Mouse (Mus musculus): Measurements from ENCODE around the gene Podxl2.

The Podxl2 gene

DNA sequence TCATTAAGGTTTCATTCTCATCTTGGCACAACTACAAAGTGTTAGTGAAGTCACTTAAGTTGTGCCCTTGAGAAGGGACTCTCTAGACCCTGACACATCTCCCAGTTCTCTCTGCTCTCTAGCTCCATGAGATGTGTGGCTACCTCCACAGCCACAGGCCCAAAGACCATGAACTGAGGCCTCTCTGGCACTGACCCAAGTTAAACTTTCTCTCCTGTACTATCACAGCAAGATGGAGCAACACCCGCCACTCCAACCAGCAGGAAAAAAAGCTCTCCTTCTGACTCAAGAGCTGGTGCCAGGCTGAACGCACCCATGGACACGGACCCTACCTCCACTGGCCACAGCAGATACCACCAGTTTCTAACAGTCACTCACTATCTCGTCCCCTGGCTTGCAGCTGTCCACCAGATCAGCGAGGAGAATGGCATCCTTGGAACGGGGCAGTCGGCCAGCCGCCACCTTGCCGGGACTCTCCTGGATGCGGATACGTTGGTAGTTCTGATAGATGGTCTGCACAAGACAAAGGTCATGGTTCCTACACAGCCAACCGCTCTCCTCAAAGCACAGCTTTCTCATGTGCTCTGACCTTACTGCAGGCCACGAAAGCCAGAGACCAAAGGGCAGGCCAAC lies 14.7 kb upstream of the Podxl2 start:
- DNase-seq (ENCODE audit: low spot score), result no peak

DNA sequence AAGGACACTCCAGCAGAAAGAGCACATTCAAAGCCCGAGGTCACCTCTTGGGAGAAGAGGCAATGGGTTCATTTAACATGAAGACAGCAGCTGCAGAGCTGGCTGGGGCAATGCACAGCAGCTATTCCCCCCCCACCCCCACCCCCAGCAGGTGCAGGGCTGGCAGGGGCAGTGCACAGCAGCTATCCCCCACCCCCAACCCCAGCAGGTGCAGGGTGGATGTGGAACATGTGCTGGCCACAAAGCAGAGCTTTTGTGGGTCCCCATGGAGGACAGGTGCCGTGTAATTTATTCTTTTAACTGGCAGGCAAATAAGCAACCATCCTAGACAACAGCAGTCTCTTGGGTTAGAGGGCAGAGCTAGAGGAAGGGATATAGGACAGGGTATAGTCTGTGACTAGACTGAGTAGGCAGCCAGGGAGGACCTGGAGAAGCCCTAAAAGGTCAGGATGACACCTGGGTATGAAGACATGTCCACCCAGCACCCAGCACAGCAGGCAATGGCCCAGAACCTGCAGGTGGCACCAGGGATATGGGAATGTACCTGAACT lies 11.6 kb upstream of the Podxl2 start:
- no peak for DNase-seq (ENCODE audit: low spot score)

DNA sequence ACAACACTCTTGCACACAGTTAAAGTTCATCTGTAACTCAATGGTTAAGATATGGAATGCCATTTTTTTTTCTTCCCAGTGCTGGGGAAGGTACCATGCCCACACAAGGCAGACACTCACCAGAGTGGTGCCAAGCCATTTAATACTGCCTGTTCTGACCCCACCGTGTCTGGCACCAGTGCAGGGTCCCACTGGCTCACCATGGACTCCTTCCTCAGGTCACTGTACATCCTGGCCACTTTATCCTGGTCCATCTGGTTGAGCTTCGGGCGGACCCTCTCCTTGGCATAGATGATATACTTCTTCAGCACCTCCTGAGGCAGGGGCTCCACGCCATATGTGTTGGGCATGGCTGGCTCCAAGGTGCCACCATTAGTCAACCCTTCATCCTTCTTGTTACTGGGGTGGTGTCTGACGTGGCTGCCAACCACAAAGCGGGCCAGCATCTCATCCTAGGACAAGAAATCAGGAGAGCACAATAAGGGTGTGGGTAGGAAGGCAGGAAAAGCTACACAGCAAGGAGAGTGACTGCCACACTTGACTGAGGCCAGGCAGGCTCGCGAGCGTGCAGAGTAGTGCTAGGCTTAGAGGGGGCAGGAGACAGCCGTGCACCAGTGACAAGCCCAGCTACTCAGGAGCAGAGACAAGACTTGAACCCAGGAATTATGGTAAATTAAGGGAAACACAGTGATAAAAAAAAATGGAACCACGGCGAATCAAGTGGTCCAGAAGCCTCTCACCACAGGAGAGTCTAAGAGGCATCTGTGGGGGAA lies 11.0 kb upstream of the Podxl2 start:
- no peak for DNase-seq (ENCODE audit: low spot score)

DNA sequence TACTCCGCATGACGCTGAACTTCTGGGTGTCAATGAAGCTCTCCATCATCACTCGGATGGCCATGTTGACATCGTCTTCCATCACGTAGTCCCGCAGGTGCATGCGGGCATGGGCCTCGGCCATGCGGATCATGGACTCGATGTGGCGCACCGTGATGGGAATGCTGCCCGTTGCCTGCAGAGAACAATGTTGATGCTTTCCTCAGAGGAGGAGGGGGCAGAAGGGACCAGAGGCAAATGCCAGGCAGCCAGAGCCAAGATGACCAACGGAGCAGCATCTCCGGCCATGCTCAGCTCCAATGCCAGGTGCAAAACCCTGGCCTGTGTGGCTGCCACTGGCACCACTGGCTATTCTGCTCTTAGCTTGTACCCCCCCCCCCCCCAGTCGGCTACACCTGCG lies 9.8 kb upstream of the Podxl2 start:
- DNase-seq (ENCODE audit: low spot score), result no peak

DNA sequence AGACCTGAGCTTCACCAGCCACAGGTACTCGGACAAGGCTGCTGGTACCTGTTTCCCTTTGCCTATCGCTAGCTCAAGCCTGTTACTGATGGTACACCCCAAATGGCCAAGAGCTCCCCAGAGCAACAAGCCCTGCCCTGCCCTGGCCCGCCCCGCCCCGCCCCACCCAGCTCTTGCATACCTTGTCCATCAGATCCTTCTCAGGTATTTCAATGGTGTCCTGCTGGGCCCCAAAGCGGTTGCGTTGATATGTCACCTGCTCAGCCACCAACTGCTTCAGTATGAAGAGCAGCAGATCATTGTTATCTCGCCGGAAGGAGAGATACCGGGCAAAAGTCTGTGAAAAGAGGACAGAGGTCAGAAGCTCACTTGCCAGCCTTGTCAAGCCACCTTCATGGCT lies 9.4 kb upstream of the Podxl2 start:
- no peak for DNase-seq (ENCODE audit: low spot score)

DNA sequence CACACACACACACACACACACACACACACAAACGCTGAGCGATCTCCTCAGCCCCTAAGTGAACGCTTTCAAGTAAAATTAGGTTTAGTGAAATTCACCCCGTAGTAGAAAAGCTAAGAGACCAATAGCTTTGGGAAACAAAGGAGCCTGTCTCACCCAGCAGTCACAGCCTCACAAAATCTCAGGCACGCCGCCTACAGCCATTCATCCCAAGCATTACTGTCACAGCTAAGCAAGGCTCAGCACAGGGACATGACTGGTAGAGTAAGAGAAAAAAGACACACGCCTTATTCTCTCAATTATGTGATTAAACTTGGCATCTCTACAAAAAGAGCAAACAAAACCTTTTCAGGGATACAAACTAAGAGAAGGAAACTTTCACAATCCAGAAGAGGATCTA lies 6.5 kb upstream of the Podxl2 start:
- DNase-seq (ENCODE audit: low spot score), result no peak

DNA sequence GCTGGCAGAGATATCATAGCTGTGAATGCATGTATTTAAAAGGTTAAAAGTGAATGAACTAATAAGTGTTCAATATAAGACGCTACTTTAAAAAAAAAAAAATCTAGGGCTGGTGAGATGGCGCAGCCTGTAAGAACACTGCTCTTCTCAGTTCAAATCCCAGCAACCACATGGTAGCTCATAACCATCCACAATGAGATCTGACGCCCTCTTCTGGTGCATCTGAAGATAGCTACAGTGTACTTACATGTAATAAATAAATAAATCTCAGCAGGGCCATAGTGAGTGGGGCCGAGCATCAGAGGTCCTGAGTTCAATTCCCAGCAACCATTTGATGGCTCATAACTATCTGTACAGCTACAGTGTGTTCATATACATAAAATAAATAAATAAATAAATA lies 4.6 kb upstream of the Podxl2 start:
- no peak for DNase-seq (ENCODE audit: low spot score)

DNA sequence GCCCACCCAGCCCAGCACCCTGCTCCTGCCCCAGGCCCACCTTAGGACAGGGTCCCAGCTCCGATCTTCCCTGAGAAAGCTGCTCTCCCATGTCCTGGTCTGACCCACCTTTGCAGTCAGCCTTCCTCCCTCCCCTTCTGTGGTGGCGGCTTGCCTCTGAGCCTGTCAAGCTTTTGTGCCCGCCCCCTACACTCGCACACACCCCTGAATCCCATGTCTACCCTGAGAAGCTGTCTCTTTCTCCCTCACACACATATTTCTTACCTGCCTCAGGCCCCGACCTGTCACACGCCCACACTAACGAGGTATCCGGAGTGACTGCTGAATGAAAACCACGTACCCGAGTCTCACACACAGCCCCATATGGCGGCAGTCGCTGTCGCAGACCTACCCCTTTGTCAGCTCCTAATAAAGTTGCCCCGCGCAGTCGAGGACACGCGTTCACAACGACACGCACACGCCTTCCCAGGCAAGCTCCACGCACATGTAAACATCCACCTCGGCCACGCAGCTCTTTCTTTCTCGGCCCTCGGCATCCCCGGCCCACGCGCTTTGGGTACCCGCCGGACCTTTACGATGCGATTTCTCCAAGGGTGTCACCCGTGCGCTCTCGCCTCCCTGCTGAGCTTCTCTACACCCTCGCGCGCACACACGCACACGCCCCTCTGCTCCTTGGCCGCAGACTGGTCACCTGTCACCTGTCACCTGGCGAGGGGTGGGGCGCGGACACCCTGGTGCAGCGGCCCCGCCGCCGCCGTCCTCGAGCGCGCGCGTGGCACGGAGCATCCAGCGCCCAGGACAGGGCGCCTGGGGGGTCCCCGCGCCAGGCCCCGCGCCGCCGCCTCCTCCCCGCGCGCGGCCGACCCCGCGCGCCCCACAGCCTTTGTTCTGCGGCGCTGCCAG lies 628 bp downstream of the Podxl2 start:
- DNase-seq (ENCODE audit: low spot score), result no peak

DNA sequence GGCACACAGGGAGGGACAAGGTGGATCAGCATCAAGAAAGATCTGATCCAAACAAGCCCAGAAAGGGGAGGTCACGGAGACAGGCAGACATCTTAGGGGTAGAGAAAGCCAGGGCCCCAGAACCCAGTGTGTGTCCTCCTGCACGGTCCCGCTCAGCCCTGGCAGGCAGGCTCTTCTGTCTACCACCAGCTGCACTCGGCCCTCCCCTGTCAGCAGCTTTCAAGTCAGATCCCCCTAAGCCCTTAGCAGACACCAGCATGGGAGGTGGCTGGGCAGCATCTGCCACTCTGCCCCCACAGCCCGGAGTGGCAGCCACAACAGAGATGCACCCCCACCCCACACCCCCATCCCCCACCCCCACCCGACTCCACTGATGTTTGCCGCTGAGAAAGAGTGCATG lies 2.0 kb downstream of the Podxl2 start:
- no peak for DNase-seq (ENCODE audit: low spot score)

DNA sequence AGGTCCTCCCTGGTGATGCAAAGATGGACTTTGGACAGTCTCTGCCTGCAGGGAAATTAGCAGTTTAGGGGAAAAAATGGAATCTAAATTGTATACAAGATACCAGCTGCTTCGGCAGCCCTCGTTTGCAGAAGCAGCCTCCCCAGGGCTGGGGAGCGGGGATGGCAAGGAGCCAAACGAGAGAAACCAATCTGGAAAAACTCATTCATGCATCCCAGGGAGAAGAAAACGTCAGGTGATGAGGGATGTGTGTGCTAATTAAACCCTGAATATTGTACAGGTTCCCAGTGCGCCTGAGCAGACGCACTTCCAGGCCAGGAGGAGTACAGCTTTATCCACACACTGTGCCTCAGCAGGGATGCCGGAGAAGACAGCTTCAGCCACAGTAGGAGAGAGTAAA lies 3.3 kb downstream of the Podxl2 start:
- no peak for DNase-seq (ENCODE audit: low spot score)

DNA sequence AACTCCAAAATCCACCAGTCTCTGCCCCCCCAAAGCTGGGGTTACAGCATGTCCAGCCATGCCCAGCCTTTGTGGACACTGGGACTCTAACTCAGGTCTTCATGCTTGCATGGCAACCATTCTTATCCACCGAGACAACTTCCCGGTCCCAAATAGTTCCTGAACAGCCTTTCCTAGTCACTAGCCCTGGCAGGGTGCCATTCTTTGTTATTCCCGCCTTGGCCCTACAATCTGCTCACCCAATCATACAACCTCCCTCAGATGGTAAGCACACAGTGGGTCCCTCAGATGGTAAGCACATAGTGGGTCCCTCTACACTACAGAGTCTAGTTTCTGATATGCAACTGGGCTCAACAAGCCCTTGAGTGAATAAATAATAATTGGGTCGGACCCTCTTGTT lies 4.2 kb downstream of the Podxl2 start:
- no peak for DNase-seq (ENCODE audit: low spot score)

DNA sequence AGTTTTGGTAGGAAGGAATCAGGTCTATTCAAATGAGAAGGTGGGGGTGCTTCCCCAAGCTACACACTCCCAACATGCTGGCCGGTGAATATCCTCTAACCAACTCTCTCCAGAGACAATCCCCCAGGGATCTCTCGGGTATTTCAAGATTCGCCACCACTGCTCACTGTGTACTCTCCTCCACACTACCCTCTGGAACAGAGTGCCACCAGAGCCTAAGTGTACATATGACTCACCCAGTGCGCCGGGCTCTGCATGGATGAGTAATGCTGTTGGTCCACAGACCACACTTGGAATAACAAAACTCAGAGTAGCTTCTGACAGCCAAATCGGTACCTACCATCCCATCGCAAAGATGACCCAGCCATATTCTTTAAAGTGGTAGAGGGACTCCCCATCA lies 5.4 kb downstream of the Podxl2 start:
- no peak for DNase-seq (ENCODE audit: low spot score)

DNA sequence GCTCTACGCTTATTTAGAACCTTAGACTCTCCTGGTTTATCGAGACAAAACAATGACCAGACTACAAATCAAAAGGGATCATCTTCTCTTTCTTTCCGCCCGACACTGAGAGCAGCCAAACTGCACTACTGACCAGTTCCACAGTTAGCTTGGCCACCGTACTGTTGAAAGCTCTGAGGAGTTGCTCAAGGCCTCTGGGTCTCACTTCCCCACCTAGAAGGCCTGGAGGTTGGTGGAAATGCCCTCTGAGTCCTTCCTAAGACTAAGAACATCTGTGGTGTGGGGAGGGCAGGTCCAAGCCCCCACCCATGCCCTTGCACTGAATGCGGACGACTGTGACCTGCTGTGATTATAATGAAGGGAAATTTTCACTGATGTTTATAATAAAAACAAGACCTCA lies 9.1 kb downstream of the Podxl2 start:
- DNase-seq (ENCODE audit: low spot score), result no peak

DNA sequence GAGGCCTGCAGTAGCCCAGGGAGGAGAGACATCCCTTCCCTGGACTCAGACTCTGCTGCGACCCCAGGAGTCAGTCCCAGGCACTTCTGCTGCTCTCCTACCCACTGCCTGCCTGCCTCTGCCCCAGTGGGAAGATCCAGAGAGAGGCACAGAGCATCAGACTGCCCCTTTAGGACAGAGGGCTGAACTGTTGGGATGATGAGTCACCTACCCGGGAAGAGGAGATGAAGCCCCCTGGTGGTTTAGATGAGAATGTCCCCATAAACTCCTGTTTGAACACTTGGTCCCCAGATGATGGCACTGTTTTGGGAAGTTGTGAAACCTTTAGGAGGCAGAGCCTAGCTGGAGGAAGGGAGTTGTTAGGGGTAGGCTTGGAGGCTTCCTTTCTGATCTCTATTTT lies 13.9 kb downstream of the Podxl2 start:
- DNase-seq (ENCODE audit: low spot score), result no peak

DNA sequence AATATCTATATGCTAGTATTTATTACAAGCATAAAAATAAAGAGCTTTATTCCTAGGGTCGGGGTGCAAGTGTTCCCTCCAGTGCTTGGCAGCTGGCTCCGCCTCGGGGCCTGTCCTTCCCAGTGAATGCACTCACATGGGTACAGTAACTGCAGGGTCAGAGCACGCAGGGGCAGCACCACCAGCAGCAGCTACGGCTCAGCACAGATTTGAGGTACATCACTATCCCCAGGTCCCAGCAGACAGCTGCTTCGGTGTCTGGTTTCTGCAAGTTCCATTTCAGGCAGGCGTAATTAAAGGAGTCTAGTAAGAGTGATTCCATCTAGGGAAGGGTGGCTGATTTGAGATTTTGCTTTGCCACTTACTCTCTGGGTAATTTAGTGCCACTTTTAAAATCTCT lies 16.5 kb downstream of the Podxl2 start:
- no peak for DNase-seq (ENCODE audit: low spot score)

DNA sequence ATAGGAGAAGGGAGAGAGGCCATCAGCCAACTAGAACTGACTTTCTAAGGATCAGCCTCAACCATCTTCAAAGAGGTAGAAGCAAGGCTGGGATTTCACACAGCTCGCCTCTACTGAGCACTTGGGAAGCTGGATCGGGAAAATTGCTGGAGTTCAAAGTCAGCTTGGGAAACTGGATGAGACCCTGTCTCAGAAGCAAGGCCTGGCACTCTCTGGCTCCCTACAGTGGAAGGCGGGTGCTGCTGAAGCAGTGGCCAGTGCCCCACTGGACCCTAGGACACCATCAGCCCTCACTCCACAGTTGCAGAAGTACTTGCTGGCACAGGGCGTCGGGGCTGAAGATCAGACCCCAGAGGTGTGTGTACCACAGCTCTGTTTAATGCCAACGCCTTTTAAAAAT lies 17.0 kb downstream of the Podxl2 start:
- no peak for DNase-seq (ENCODE audit: low spot score)

DNA sequence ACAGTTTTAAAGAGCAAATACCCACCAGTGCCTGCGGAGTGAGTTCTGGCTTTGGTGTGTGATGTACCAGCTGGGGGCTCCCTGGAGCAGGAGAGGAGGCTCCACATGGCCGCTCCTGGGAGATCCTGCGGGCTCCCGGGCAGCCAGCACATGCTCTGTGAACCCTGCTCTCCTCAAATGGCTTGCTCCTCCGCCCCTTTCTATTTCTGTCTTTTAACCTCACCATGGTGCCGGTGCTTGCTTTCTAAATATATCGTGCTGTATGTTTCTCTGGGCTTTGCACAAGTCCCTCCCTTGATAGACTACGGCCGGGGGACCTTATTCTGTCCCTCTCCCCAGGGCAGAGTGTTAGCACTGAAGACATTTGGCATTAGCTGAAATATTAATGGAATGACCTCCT lies 17.6 kb downstream of the Podxl2 start:
- no peak for DNase-seq (ENCODE audit: low spot score)

DNA sequence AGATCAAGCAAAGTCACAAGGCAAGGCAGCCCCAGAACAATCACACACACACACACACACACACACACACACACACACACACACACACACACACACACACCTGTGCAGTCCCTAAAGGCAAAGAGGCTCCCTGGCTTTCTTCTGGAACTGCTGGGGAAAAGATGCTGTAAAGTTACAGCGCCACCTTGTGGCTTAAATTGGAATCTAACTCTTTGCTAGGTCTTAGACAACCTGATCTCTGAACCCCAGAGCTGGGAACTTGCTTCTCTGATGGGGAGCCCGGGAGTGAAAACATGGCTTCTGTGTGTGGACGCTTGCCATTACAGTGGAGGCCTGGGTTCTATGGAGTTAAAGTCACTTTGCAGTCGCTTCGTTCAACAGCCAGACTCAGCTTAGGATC lies 19.2 kb downstream of the Podxl2 start:
- no peak for DNase-seq (ENCODE audit: low spot score)

DNA sequence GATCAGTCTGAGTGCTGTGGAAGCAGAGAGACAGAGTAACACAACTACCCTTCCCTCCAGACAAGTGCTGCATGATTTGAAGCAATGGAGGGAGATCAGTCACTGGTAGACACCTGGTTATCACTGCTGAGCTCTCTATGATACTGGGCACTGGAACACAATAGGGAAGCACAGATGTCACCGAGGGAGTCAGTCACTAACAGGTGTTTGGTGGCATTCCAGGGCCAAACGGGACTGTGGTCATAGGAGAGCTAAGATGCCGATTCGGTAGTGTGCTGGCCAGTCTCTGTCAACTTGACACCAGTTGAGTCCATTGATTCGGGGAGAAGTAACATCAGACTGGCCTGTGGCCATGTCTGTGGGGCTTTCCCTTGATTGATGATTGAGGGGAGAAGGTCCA lies 20.3 kb downstream of the Podxl2 start:
- DNase-seq (ENCODE audit: low spot score), result no peak

DNA sequence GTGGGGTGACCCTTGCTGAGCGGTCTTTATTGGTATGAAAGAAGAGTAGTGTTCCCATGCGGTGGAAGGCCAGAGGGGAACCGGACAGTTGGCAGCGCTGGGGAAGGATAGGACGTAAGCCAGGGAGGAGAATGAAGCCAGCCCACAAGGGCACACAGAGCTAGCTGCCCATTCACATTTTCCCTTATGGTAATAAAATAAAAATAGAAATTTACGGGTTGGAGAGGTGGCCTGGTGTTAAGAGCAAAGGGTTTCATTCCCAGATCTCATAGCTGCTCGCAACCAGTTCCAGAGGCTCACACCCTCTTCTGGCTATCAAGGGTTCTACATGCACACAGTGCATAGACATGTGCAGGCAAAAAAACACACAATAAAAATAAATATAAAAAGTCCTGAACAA lies 24.8 kb downstream of the Podxl2 start:
- no peak for DNase-seq (ENCODE audit: low spot score)

DNA sequence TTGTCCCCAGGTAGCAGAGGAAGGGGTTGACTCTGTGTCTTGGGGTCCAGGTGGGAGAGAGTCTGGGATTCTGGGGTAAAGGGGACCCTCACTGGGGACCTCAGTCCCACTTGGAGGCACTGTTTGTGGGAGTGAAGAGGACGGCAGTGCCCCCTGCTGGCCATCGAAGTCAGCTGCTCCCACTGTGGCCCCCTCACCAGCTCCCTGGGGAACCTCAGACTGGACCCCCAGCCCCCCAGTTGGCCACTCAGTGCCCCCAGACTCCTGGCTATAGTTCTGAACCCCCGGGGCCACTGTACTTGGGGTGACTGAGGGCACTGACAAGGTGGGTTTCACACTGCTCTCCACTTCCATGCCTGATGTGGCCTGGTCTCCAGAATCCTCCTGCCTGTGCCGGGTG lies 25.6 kb downstream of the Podxl2 start:
- DNase-seq (ENCODE audit: low spot score), result no peak

DNA sequence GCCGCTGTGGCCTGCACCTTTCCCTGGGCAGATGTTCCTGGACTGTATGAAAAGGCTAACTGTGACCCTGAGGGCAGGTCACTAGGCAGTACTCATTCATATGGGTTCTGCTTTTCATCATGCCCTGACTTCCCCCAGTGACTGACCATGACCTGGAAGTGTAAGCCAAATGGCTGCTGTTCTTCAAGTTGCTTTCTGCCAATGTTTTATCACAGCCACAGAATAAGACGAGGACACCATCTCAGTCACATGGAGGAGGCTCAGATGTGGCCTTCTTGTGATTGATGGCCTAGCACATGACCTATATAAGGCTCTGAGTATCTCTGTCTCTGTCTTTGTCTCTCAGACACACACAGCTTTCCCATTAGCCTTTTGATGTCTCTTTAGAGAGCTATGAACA lies 27.3 kb downstream of the Podxl2 start:
- no peak for DNase-seq (ENCODE audit: low spot score)
